Mouse (Mus musculus): ENCODE measurements around the gene Trim34a. TPM values are rescaled to one million over a fixed set of nuclear protein-coding genes. Genes with fewer than 3 reads are reported as not detected.
"Not testable (repeated sequence)": the region's sequence is repeated elsewhere in the genome, so short reads cannot be mapped to it uniquely, and the experiment has no call there.

Gene Trim34a
- polyA plus RNA-seq, 1 experiment from 2014 or later = 0.91 TPM

GRCm38 (mm10) chr7:104279361-104279760 lies 35.1 kb downstream of the Trim34a start:
- not testable (repeated sequence) for H3K9me3 ChIP-seq (replicated peaks); H3K36me3 ChIP-seq; H3K4me1 ChIP-seq; H3K4me3 ChIP-seq; DNase-seq (ENCODE audit: low spot score); H3K27me3 ChIP-seq (ENCODE audit: low read depth, poor library complexity, severe bottlenecking); H3K27ac ChIP-seq
- 78% methylated on average over 3 of the region's 3 CpGs for WGBS

- not testable (repeated sequence) for DNase-seq (ENCODE audit: low spot score); H3K4me1 ChIP-seq; H3K27ac ChIP-seq; H3K27me3 ChIP-seq (ENCODE audit: low read depth, poor library complexity, severe bottlenecking); H3K9me3 ChIP-seq (replicated peaks); H3K36me3 ChIP-seq; H3K4me3 ChIP-seq
- WGBS = 43% methylated on average over 14 of the region's 14 CpGs
These were observed 43.6 kb downstream of the Trim34a start, which contains the start of gene Trim5 for GRCm38 (mm10) chr7:104287576-104288443. Gene Trim5 (minus strand): TSS chr7:104288094.

GRCm38 (mm10) chr7:104290641-104291040 lies 46.4 kb downstream of the Trim34a start:
- H3K4me1 ChIP-seq = no peaks in the 10 kb centered on the region
- DNase-seq (ENCODE audit: low spot score) = no peak
- no peaks in the 10 kb centered on the region for H3K9me3 ChIP-seq (replicated peaks)
- H3K27me3 ChIP-seq (ENCODE audit: low read depth, poor library complexity, severe bottlenecking) = no peaks in the 10 kb centered on the region
- WGBS = 98% methylated on average over 1 of the region's 1 CpGs
- no peak overlapping the region for H3K27ac ChIP-seq
- no peaks in the 10 kb centered on the region for H3K36me3 ChIP-seq
- no peak overlapping the region for H3K4me3 ChIP-seq

- 86% methylated on average over 5 of the region's 5 CpGs for WGBS
- no peak for DNase-seq (ENCODE audit: low spot score)
- H3K27me3 ChIP-seq (ENCODE audit: low read depth, poor library complexity, severe bottlenecking) = no peaks in the 10 kb centered on the region
- no peak overlapping the region for H3K4me3 ChIP-seq
- H3K27ac ChIP-seq = no peak overlapping the region
- H3K4me1 ChIP-seq = no peaks in the 10 kb centered on the region
- H3K9me3 ChIP-seq (replicated peaks) = no peaks in the 10 kb centered on the region
- no peaks in the 10 kb centered on the region for H3K36me3 ChIP-seq
These were observed 47.6 kb downstream of the Trim34a start for GRCm38 (mm10) chr7:104291638-104292400.

Other genes starting within 250 kb of the Trim34a start
- not detected in 2 replicates for gene Olfr638, start 245.7 kb upstream of the Trim34a start, polyA plus RNA-seq (2016; fragmentation: Nextera tagmentation; extraction: Ambion mirVana)
- 0.03 TPM in 1 of 2 replicates, not detected in the other for gene Olfr639, start 227.2 kb upstream of the Trim34a start, polyA plus RNA-seq (2016; fragmentation: Nextera tagmentation; extraction: Ambion mirVana)
- gene Olfr640, start 218.9 kb upstream of the Trim34a start, polyA plus RNA-seq (2016; fragmentation: Nextera tagmentation; extraction: Ambion mirVana) = not detected in 2 replicates
- gene Olfr641, start 209.0 kb upstream of the Trim34a start, polyA plus RNA-seq (2016; fragmentation: Nextera tagmentation; extraction: Ambion mirVana) = not detected in 2 replicates
- not detected in 2 replicates for gene Olfr642, start 191.8 kb upstream of the Trim34a start, polyA plus RNA-seq (2016; fragmentation: Nextera tagmentation; extraction: Ambion mirVana)
- gene 4930516K23Rik, start 183.0 kb upstream of the Trim34a start, polyA plus RNA-seq (2016; fragmentation: Nextera tagmentation; extraction: Ambion mirVana) = not detected in 2 replicates
- not detected in 2 replicates for gene Olfr644, start 172.6 kb upstream of the Trim34a start, polyA plus RNA-seq (2016; fragmentation: Nextera tagmentation; extraction: Ambion mirVana)
- gene Olfr645, start 159.0 kb upstream of the Trim34a start, polyA plus RNA-seq (2016; fragmentation: Nextera tagmentation; extraction: Ambion mirVana) = not detected in 2 replicates
- gene Olfr646, start 139.6 kb upstream of the Trim34a start, polyA plus RNA-seq (2016; fragmentation: Nextera tagmentation; extraction: Ambion mirVana) = not detected in 2 replicates
- gene Ubqln5, start 114.6 kb upstream of the Trim34a start, polyA plus RNA-seq (2016; fragmentation: Nextera tagmentation; extraction: Ambion mirVana) = not detected in 2 replicates
- gene Olfr643, start 107.1 kb upstream of the Trim34a start, polyA plus RNA-seq (2016; fragmentation: Nextera tagmentation; extraction: Ambion mirVana) = not detected in 2 replicates
- gene Ubqln3, start 101.2 kb upstream of the Trim34a start, polyA plus RNA-seq (2016; fragmentation: Nextera tagmentation; extraction: Ambion mirVana) = not detected in 2 replicates
- gene Ubqlnl, start 93.9 kb upstream of the Trim34a start, polyA plus RNA-seq (2016; fragmentation: Nextera tagmentation; extraction: Ambion mirVana) = not detected in 2 replicates
- not detected in 2 replicates for gene Olfm5, start 79.6 kb upstream of the Trim34a start, polyA plus RNA-seq (2016; fragmentation: Nextera tagmentation; extraction: Ambion mirVana)
- 0.16 and 0.29 TPM in 2 replicates for gene Olfr648, start 61.1 kb upstream of the Trim34a start, polyA plus RNA-seq (2016; fragmentation: Nextera tagmentation; extraction: Ambion mirVana)
- gene Olfr649, start 48.5 kb upstream of the Trim34a start, polyA plus RNA-seq (2016; fragmentation: Nextera tagmentation; extraction: Ambion mirVana) = not detected in 2 replicates
- gene Trim6, start 25.7 kb upstream of the Trim34a start, polyA plus RNA-seq (2016; fragmentation: Nextera tagmentation; extraction: Ambion mirVana) = 6.4 and 7.0 TPM in 2 replicates
- not detected in 2 replicates for gene Trim5, start 43.6 kb downstream of the Trim34a start, polyA plus RNA-seq (2016; fragmentation: Nextera tagmentation; extraction: Ambion mirVana)
- gene Trim12a, start 71.0 kb downstream of the Trim34a start, polyA plus RNA-seq (2016; fragmentation: Nextera tagmentation; extraction: Ambion mirVana) = 1.7 and 2.3 TPM in 2 replicates
- gene Trim34b, start 85.0 kb downstream of the Trim34a start, polyA plus RNA-seq (2016; fragmentation: Nextera tagmentation; extraction: Ambion mirVana) = not detected in 2 replicates
- 0.79 and 1.1 TPM in 2 replicates for gene Trim12c, start 108.9 kb downstream of the Trim34a start, polyA plus RNA-seq (2016; fragmentation: Nextera tagmentation; extraction: Ambion mirVana)
- gene Trim30b, start 125.4 kb downstream of the Trim34a start, polyA plus RNA-seq (2016; fragmentation: Nextera tagmentation; extraction: Ambion mirVana) = 0.05 and 0.09 TPM in 2 replicates
- gene Trim30c, start 156.4 kb downstream of the Trim34a start, polyA plus RNA-seq (2016; fragmentation: Nextera tagmentation; extraction: Ambion mirVana) = not detected in 2 replicates
- 0.33 and 0.39 TPM in 2 replicates for gene Trim30a, start 220.7 kb downstream of the Trim34a start, polyA plus RNA-seq (2016; fragmentation: Nextera tagmentation; extraction: Ambion mirVana)